Mouse (Mus musculus): ENCODE measurements around the gene Prdm15.

Prdm15 gene

GRCm38 (mm10) chr16:97819532-97819931, 32.1 kb downstream of the Prdm15 start:
- no peak for DNase-seq (ENCODE audit: low spot score in 2 of 2)

- DNase-seq (ENCODE audit: low spot score in 2 of 2), result no peak
Observed at GRCm38 (mm10) chr16:97817414-97817813, 34.2 kb downstream of the Prdm15 start.

- no peak for DNase-seq (ENCODE audit: low spot score in 2 of 2)
Observed at GRCm38 (mm10) chr16:97815269-97815668, 36.4 kb downstream of the Prdm15 start.

- DNase-seq (ENCODE audit: low spot score in 2 of 2), result no peak
Observed at GRCm38 (mm10) chr16:97814060-97814459, 37.6 kb downstream of the Prdm15 start.

- no peak for DNase-seq (ENCODE audit: low spot score in 2 of 2)
Observed at GRCm38 (mm10) chr16:97808881-97809280, 42.8 kb downstream of the Prdm15 start.

- DNase-seq (ENCODE audit: low spot score in 2 of 2), result no peak
Observed at GRCm38 (mm10) chr16:97805646-97806045, 46.0 kb downstream of the Prdm15 start.

GRCm38 (mm10) chr16:97804680-97805547, 46.7 kb downstream of the Prdm15 start:
- peak; percentile 73 to 76 for DNase-seq (ENCODE audit: low spot score in 2 of 2)

- no peak for DNase-seq (ENCODE audit: low spot score in 2 of 2)
Observed at GRCm38 (mm10) chr16:97797950-97798869, 53.4 kb downstream of the Prdm15 start.

- DNase-seq (ENCODE audit: low spot score in 2 of 2), result no peak
Observed at GRCm38 (mm10) chr16:97797212-97797611, 54.4 kb downstream of the Prdm15 start.

- no peak for DNase-seq (ENCODE audit: low spot score in 2 of 2)
Observed at GRCm38 (mm10) chr16:97794256-97794655, 57.4 kb downstream of the Prdm15 start.

GRCm38 (mm10) chr16:97783057-97783456, 68.6 kb downstream of the Prdm15 start:
- DNase-seq (ENCODE audit: low spot score in 2 of 2), result no peak

GRCm38 (mm10) chr16:97778353-97779025, 73.2 kb downstream of the Prdm15 start:
- peak; percentile 75 to 76 for DNase-seq (ENCODE audit: low spot score in 2 of 2)

GRCm38 (mm10) chr16:97766501-97766900, 85.1 kb downstream of the Prdm15 start:
- DNase-seq (ENCODE audit: low spot score in 2 of 2), result no peak

- DNase-seq (ENCODE audit: low spot score in 2 of 2), result no peak
Observed at GRCm38 (mm10) chr16:97764626-97765025, 87.0 kb downstream of the Prdm15 start.

GRCm38 (mm10) chr16:97763990-97764340, 87.7 kb downstream of the Prdm15 start:
- DNase-seq (ENCODE audit: low spot score in 2 of 2), result no peak

- no peak for DNase-seq (ENCODE audit: low spot score in 2 of 2)
Observed at GRCm38 (mm10) chr16:97763061-97763989, 88.3 kb downstream of the Prdm15 start, which contains the start of gene Ripk4. Gene Ripk4, minus strand, starts transcription at chr16:97763787.

- no peak for DNase-seq (ENCODE audit: low spot score in 2 of 2)
Observed at GRCm38 (mm10) chr16:97761782-97762181, 89.9 kb downstream of the Prdm15 start.

- DNase-seq (ENCODE audit: low spot score in 2 of 2), result no peak
Observed at GRCm38 (mm10) chr16:97759681-97760080, 92.0 kb downstream of the Prdm15 start.

- no peak for DNase-seq (ENCODE audit: low spot score in 2 of 2)
Observed at GRCm38 (mm10) chr16:97758288-97758687, 93.4 kb downstream of the Prdm15 start.

- DNase-seq (ENCODE audit: low spot score in 2 of 2), result no peak
Observed at GRCm38 (mm10) chr16:97756460-97756859, 95.2 kb downstream of the Prdm15 start.

Data from frontal cortex, postnatal 25 days (tissue).